Mouse (Mus musculus): ENCODE data around the gene Gps2.

The Gps2 gene

DNA sequence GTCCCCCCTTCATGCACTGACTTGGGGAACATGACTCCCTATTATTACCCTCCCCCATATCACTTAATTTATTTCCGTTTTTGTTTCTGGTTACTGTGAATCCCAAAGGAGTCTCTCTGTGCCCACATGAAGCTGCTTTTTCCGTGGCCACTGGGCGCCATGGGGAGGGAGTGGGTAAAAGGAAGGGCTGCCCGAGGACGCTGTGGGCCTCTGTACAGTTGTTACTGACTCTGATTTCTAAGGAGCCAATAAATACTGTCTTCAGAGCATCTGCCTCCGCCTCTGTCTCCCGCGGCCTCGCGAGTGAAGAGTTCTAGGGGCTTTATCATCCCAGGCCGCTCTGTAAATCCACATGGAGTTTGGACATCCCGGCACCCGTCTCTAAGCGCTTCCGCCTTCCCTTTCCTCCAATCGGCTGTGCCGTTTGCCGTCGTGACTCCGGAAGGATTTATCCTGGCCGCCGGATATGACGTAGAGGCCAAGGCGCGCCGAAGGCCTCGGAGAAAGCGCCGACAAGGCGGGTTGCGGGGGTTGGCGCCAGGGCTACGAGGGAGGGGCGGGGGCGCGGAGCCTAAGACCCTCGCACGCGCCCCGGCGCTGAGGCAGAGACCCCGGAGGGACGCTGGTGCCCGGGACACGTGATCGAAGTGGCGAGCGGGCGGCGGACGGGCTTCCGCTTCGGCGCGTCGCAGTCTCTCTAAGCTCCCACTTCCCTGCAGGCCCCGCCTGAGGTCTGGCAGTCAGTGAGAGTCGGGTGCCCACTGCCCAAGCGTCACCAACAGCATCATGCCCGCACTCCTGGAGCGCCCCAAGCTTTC, at the start of gene Gps2:
Gene Gps2, plus strand, starts transcription at position 335 of the 818 bp plus-strand sequence.
- in situ Hi-C loops (cut with MboI; ENCODE audit: low pct_unique_long_range_greater_than_20kb in 1 of 2, low sequenced_read_pairs in 2 of 2, unreplicated experiment in 1 of 2) = no loop called here

DNA sequence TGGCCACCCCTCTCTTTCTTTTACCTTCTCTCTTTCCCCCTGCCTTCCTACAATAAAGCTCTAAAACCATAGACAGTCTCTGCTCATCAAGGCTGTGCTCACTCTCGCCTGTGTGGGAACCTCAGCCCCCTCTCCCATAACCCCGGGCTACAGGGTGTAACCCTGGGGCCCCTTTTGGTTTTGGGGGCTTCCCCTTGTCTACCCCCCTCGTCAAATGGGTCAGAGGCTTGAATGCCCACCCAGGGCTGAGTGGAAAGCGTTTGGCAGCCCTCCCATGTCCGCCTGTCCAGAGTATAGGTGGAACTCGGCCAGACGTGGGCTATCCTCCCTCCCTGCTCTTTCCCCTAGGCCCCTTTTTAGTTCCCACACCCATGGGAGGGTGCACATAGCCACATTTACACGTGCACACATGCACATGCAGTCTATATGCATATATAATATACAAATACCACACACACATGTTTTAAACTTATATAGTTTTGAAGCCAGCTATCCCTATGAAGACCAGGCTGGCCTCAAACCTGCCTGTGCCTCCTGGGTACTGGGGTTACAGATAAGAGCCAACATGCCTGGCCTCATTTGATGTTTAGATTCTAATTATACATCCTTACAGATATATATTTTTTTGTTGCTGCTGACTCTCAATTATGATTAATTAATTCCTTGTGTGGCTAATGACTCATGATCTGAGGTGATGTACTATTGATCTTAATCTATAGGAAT, 49.4 kb upstream of the Gps2 start:
- in situ Hi-C loops (cut with MboI; ENCODE audit: low pct_unique_long_range_greater_than_20kb in 1 of 2, low sequenced_read_pairs in 2 of 2, unreplicated experiment in 1 of 2) = no loop called here

DNA sequence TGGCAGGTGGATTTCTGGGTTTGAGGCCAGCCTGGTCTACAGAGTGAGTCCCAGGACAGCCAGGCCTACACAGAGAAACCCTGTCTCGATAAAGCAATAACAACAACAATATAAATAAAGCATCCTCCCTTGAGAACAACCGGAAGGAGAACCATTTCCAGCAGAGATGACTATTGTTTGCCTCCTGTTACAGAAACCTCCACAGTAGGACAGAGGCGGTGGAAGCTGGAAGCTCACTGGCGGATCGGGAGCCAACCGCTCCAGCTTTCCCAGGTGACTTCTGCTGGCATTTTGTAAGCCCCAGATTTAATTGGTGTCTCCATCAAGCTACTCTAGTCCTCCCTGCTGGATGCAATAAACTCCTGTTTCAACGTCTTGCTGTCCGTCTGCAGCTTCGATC, 48.1 kb upstream of the Gps2 start:
- in situ Hi-C loops (cut with MboI; ENCODE audit: low pct_unique_long_range_greater_than_20kb in 1 of 2, low sequenced_read_pairs in 2 of 2, unreplicated experiment in 1 of 2) = no loop called here

DNA sequence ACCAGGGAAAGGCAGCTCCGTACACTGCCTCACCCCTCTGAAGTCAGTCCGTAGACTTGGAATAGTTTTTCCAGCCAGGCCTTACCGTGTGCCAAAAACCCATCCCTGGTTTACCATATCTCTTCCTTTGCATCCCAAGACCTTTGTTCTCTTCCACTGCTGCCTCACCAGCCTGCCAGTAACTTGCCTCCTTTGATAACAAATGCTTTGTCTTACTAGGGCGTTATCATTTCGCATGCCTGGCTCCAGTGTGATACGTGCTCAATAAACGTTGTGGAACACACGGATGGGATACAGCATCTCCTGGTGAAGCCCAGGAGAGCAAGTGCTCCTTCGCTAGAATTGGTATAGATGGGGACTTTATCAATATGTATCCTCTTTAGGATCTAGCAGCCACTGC, 46.4 kb upstream of the Gps2 start:
- in situ Hi-C loops (cut with MboI; ENCODE audit: low pct_unique_long_range_greater_than_20kb in 1 of 2, low sequenced_read_pairs in 2 of 2, unreplicated experiment in 1 of 2) = no loop called here

DNA sequence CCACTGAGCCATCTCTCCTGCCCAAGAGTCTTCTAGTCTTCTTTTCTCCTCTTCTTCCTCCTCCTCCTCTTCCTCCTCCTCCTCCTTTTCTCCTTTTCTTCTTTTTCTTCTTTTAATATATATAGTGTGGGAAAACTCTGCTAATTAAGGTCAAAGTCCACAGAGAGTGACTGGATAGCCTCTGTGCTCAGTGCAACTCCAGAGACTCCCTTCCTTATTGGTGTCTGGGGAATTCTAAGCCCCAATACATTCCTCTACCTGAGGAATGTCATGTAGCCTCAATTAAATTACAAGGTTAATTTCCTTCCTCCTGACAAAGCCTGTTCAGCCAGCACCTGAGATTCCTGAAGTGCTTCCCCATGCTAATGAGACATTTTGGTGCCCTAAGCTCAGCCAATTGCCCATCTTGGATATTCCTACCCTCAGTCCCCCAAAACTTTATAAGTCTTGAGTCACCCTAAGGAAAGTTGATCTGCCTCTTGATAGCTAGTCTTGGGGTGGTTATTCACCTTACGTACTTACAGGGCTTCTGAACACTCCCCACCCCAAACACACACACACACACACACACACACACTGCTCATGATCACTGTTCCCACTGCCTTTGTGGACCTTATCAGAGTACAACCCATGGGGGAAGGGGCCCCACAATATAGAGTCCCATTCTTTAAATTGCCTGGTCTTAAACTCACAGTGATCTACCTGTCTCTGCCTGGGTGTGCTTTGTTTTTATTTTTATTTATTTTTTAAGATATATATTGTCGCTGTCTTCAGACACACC, 43.2 kb upstream of the Gps2 start:
- in situ Hi-C loops (cut with MboI; ENCODE audit: low pct_unique_long_range_greater_than_20kb in 1 of 2, low sequenced_read_pairs in 2 of 2, unreplicated experiment in 1 of 2) = loop anchor here in 1 of 2 experiments (10.0 kb wide), 1 partner anchor 56 kb away; the partner anchor contains the start of genes Gm39566 and Spem2

DNA sequence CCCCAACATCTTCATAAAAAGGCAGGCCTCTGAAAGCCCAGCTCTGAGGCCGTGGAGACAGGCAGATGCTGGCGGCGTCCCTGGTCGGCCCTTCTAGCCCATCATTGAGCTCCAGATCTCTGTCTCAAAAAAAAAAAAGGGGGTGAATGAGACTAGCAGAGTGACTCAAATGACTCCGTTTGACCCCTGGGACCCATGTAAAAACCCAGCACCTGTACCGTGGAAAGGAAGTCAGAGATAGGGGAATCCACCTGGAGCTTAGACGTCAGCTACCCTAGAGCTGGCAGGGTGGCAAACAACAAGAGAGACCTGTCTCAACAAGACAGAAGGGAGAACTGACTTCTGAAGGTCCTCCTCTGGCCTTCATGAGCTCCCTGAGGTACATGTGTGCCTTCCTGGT, 41.9 kb upstream of the Gps2 start:
- in situ Hi-C loops (cut with MboI; ENCODE audit: low pct_unique_long_range_greater_than_20kb in 1 of 2, low sequenced_read_pairs in 2 of 2, unreplicated experiment in 1 of 2) = loop anchor here in 1 of 2 experiments (10.0 kb wide), 1 partner anchor 57 kb away; the partner anchor contains the start of genes Gm39566 and Spem2

DNA sequence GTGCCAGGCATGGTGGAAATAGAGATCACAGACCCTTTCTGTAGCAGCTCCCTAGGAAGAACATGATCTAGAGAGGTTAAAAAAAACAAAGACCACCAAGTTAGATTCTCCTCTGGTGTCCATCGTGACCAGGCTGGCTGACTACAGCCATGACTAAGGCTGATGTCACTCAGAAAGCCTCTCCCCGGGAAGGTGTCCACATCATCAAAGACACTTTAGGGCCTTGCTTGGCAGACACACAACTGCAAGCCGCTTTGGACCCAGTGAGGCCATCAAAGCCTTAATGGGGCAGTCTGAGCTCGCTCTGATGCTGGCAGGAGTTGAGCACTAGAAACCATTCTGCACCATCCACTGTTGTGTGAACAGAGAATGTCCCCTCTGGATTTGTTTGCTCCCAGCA, 41.2 kb upstream of the Gps2 start:
- in situ Hi-C loops (cut with MboI; ENCODE audit: low pct_unique_long_range_greater_than_20kb in 1 of 2, low sequenced_read_pairs in 2 of 2, unreplicated experiment in 1 of 2) = loop anchor here in 1 of 2 experiments (10.0 kb wide), 1 partner anchor 58 kb away; the partner anchor contains the start of genes Gm39566 and Spem2

DNA sequence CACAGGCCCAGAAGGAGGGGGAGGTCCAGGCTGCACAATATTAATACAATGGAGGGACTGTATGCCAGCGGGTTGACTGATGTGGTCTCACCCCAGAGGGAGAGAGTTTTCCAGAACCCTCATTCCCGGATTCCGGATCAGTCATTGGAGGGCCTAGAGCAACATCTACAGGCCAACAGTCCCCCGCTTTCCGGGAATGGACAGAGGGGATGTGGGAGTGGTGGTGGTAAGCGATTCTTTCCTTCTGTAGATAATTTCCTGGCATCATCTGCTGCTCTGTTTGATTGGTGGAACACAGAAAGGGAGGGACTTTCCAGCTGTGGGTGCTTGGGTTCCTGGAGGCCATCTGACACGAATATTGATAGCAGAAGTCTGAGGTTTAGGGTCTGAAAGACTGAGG, 37.5 kb upstream of the Gps2 start:
- in situ Hi-C loops (cut with MboI; ENCODE audit: low pct_unique_long_range_greater_than_20kb in 1 of 2, low sequenced_read_pairs in 2 of 2, unreplicated experiment in 1 of 2) = loop anchor here (5.0 to 25.0 kb wide), 5 partner anchors 61 to 239 kb away; partner anchors contain the start of genes Fxr2 (in 1 of the 2), Gm39566 (in 1 of the 2), Spem2 (in 1 of the 2) and Tmem102 (in 1 of the 2)

DNA sequence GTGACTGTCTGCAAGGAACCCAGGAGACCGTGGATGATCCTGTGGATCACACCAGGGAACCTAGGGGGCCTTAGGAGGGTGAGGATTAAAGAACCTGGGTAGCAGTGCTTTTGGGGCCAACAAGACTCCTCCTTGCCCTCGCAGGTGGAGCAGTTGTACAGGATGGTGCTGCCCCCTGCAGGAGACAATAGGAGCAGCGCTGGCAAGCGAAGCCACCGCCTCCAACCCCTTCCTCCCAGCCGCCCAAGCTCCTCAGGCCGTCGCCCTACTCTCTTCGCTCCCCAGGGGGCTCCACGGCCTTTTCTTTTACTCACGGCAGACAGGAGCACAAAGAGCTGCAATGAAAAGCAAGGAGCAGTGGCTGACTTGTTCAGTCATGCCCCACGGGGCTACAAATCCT, 36.8 kb upstream of the Gps2 start:
- in situ Hi-C loops (cut with MboI; ENCODE audit: low pct_unique_long_range_greater_than_20kb in 1 of 2, low sequenced_read_pairs in 2 of 2, unreplicated experiment in 1 of 2) = loop anchor here (5.0 to 25.0 kb wide), 5 partner anchors 62 to 240 kb away; partner anchors contain the start of genes Fxr2 (in 1 of the 2), Gm39566 (in 1 of the 2), Spem2 (in 1 of the 2) and Tmem102 (in 1 of the 2)

DNA sequence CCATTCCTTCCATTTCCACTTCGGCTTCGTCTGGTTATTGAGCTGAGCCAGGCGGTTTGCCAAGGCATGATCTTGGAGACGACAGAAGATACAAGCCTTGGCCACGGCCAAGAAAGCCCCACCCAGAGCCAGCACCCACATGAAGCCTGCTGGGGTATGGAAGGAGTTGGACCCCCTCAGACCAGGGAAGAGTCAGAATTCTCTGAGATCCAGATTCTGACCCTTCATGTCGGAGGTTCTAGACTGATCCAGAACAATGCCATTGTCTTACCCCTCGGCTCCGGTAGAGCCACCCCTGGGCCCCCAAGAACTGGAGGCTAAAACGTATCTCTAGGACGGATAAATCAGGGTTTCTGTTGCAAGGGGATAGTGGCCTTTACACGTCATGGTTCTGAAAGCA, 35.8 kb upstream of the Gps2 start, which contains the start of gene Tmem95:
Gene Tmem95, minus strand, starts transcription at position 141 of the 400 bp plus-strand sequence.
- in situ Hi-C loops (cut with MboI; ENCODE audit: low pct_unique_long_range_greater_than_20kb in 1 of 2, low sequenced_read_pairs in 2 of 2, unreplicated experiment in 1 of 2) = loop anchor here (5.0 to 25.0 kb wide), 5 partner anchors 63 to 241 kb away; partner anchors contain the start of genes Fxr2 (in 1 of the 2), Gm39566 (in 1 of the 2), Spem2 (in 1 of the 2) and Tmem102 (in 1 of the 2)

DNA sequence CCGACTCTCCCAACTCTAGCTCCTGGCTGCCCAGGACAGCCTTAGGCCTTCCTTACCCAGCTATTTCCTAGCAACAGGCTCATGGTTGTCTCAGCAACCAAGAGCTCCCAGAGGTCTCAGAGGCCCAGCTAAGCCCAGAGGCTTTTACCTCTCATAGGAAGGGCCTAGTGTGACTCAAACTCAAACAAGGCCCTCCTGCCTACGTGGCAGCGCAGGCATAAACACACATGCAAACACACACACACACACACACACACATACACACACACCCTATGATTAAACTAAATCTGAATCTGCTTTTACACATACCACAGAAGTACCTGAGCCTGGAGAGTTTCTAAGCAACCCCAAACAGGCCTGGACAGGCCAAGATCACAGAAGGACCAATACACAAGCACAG, 35.3 kb upstream of the Gps2 start:
- in situ Hi-C loops (cut with MboI; ENCODE audit: low pct_unique_long_range_greater_than_20kb in 1 of 2, low sequenced_read_pairs in 2 of 2, unreplicated experiment in 1 of 2) = loop anchor here (5.0 to 25.0 kb wide), 5 partner anchors 64 to 241 kb away; partner anchors contain the start of genes Fxr2 (in 1 of the 2), Gm39566 (in 1 of the 2), Spem2 (in 1 of the 2) and Tmem102 (in 1 of the 2)

DNA sequence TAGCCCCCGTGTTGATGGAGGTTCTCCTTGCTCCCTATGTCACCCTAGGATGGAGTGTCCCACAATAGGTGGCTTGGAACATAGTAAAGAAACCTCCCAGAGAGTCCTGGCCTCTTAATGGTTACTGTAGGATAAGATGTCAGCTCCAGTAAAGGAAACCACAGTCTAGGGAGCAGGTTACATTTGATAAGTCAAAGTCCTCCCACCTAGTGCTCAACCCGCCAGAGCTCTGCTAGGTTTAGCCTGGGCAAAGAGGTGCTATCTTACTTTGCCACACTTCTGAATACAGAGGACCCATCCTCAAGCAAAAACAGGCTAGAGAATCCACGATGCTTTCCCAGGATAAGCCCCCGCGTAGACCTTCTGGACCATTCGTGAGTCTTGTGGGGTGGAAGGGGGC, 34.7 kb upstream of the Gps2 start:
- in situ Hi-C loops (cut with MboI; ENCODE audit: low pct_unique_long_range_greater_than_20kb in 1 of 2, low sequenced_read_pairs in 2 of 2, unreplicated experiment in 1 of 2) = loop anchor here (5.0 to 25.0 kb wide), 5 partner anchors 64 to 242 kb away; partner anchors contain the start of genes Fxr2 (in 1 of the 2), Gm39566 (in 1 of the 2), Spem2 (in 1 of the 2) and Tmem102 (in 1 of the 2)

DNA sequence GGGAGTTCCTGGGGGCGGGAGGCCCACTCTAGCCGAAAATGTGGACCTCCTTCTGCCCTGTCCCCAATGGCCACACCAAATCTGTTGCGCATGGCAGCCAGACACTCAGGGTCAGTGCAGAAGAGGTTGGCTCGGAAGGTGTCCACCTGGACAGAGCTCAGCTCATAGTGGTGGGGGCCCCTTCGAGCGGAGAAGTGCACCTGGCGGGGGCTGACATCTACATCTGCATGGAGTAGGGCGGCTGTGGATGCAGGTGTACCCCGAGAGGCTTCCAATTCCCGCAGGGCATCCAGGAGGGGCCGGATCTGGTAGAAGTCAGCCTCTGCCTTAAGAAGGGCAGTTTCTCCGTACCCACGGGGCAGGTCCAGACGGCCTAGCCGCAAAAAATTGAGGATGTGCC, 34.0 kb upstream of the Gps2 start:
- in situ Hi-C loops (cut with MboI; ENCODE audit: low pct_unique_long_range_greater_than_20kb in 1 of 2, low sequenced_read_pairs in 2 of 2, unreplicated experiment in 1 of 2) = loop anchor here (5.0 to 25.0 kb wide), 5 partner anchors 65 to 242 kb away; partner anchors contain the start of genes Fxr2 (in 1 of the 2), Gm39566 (in 1 of the 2), Spem2 (in 1 of the 2) and Tmem102 (in 1 of the 2)

DNA sequence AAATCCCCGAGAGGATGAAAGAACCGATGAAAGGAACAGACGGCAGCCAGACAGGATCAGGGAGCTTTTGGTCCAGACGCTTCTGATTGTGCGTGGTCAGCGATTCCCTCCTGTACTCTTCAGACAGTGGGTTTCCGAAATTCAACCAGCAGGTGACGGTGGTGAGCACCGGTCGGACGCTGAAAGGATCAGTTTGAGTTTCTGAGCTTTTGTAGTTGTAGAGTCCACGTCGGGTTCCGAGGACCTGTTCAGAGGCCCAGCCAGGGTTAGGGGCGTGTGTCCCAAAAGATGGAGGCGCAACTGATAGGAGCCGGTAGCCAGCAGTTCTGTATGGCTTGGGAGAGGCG, 33.2 kb upstream of the Gps2 start:
- in situ Hi-C loops (cut with MboI; ENCODE audit: low pct_unique_long_range_greater_than_20kb in 1 of 2, low sequenced_read_pairs in 2 of 2, unreplicated experiment in 1 of 2) = loop anchor here in 1 of 2 experiments (25.0 kb wide), 1 partner anchor 243 kb away; the partner anchor contains the start of gene Fxr2

DNA sequence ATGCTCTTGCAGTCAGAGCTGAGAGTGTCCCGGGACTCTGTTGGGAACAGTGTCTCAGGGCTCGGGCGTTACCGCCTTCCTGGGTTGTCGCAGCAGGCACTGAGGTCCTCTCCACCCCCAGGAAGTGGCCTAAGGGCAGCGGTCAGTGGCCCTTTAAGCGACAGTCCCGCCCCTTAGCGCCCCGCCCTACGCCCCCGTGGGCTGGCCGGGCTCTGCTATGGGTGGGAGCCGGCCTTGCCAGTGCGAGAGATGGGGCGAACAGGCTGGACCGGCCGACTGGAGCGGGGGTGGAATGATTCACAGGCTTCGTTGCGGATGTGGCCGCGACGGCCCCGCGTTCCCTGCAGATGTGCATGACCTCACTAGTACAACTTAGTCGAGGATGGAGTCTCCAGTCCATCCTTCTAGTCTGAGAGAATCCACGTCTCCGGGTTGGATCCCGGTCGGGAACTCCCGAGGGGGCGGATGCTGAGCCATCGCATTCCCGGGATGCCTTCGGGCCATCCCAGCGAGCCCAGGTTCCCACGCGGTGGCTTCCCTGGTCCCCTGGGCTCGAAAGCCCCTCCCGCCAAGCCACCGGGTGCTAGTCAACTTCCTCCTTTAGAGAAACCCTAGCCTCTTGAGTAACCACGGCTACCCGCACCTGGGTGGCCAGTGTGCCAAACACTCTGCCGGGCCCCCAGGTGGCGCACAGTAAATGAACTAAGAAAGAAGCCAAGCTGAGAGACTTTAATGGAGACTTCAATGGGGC, 32.7 kb upstream of the Gps2 start, which contains the start of gene Kctd11:
Gene Kctd11, minus strand, starts transcription at position 554 of the 751 bp plus-strand sequence.
- in situ Hi-C loops (cut with MboI; ENCODE audit: low pct_unique_long_range_greater_than_20kb in 1 of 2, low sequenced_read_pairs in 2 of 2, unreplicated experiment in 1 of 2) = loop anchor here in 1 of 2 experiments (25.0 kb wide), 1 partner anchor 244 kb away; the partner anchor contains the start of gene Fxr2

DNA sequence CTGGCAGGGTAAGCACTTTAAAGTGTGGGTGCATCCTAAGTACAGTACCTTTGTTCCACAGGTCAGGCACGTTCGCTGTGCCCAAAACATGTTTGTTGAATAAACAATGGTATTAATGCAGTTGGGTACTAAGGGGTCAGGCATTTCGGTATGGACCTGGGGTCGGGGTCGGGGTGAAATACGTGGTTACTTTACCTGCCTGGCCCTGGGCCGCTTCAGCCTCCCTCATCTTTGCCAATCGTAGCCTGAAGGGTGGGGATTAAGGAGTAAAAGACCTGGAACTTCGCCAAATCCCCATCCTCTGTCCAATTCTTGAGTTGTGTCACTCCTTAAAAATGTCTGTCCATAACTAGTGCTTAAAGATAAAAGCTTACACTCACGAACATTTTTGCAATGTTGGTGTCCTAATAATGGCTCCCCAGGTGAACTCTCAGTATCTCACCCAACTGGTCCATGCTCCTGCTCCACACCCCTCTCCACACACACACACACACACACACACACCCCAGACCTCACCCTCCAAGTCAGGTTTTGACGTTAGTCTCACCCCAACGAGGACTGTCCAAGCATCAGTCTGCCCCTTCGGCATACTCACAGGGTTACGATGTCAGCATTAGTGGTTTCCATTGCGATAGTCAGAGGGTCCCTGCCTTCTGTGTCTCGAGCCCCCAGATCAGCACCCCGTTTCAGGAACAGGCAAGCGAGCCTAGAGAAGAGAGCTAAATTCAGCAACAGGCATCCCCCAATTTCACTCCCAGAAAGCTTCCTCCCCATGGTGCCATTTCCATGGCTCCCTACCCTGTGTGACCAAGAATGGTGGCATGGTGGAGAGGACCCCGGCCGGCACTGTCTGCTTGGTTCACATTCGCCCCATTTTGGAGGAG, 31.7 kb upstream of the Gps2 start:
- in situ Hi-C loops (cut with MboI; ENCODE audit: low pct_unique_long_range_greater_than_20kb in 1 of 2, low sequenced_read_pairs in 2 of 2, unreplicated experiment in 1 of 2) = loop anchor here in 1 of 2 experiments (25.0 kb wide), 1 partner anchor 245 kb away; the partner anchor contains the start of gene Fxr2

Measured in mouse embryonic stem cell (cell line).